Mouse (Mus musculus): ENCODE measurements at regions not wholly inside any gene's neighbourhood (a gene's known extent, or its start where the extent isn't known, plus 50 kb on each side); places are given as distances from the start of the nearest gene placed in this dataset.

DNA sequence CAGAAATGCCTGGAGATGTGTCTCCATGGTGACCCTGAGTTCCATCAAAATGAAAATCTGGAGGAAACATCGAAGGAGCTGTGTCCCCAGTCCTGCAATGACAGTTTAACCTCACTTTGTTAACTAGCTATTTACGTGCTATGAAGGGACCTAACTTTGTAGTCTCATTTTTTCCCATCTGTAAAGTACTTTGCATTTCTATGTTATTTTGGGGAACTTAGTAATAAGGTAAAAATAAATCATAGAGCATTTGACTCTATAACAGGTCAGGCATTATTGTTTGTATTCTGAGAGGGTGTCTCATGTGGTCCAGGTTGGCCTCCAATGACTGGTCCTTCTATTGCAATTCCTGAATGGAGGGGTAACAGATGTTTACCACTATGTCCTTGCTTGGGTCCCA lies 513.6 kb upstream of the Adgrl2 start:
- no peak for DNase-seq (ENCODE audit: low spot score in 2 of 2)

DNA sequence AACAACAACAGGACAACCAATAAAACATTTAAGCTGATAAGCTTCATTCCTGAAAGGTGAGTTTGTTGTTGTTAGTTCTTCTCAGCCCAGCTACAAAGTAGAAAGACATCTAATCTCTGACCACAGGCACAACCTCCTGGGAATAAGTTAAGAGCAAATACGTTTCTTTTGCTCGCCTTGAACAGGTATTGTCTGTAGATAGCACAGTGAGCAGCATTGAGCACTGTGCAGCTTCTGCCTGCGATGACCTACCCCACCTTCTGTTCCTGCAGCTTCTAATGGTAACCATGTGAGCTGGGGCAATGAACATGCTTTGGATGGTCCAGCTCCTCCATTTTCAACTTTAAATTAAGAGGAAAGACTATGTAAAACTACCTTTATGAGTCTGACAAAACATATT lies 509.8 kb upstream of the Adgrl2 start:
- no peak for DNase-seq (ENCODE audit: low spot score in 2 of 2)

DNA sequence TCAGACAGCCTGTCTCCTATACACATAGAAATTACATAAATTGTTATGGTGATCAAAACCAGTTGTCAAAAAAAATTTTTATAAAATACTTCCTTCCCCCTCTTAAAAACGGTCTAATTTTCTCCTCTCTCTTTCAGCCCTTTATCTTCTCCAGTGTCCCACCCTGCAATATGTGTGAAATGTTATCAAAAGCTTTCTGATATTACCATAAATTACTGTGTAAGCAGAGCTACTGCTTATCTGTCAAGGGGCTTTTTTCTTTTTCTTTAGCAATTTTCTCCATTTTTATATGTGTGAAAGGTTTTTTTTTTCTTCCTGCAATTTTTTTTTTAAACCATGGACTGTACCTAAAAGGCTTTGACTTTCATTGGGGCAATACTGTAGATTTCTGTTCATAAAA lies 508.4 kb upstream of the Adgrl2 start:
- no peak for DNase-seq (ENCODE audit: low spot score in 2 of 2)

DNA sequence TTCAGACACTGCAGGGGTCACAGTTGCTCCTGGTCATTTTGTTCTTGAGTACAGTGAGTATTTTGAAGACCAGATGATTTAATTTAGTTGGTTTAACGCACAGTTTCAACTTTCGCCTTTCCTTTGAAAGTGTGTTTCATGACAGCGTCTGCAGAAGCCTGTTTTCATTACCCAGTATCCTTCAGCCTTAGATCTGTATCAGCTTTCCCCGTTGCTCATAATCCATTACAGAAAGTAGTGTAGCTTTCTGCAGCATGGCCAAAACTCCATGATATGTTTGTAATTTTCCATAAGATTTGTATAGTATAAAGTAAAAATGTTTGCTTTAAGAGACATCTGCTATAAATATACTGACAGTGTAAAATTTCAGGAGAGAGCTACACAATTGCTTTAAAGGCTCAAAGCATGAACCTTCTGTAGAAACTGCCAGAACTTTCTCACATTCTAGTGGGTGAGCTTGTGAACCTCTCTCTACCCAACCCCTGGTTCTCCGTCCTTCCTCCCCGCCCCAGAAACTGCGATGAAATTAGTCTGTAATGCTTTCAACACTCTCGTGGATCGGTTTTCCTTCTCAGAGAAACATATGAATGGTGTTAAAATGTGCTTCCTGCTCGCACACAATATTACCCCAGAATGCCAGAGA lies 506.6 kb upstream of the Adgrl2 start:
- DNase-seq (ENCODE audit: low spot score in 2 of 2) = no peak

DNA sequence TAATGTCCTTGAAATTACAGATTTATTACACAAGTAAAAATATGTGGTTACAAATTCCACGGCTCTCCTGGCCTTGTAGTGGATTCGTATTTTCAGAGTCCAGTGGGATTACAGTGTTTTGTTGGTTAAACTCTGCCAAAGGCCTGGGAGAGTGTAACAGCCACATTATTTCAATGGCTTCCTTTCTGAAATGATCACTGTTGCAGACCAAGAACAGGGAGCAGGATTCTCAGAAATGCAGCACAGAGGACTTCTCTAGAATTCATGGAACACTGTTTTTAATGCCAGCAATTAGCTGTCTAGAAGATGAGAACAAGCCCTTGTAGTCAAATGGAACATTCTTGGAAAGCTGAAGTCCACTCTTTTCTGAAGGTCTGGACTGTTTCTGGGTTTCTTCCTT lies 505.8 kb upstream of the Adgrl2 start:
- no peak for DNase-seq (ENCODE audit: low spot score in 2 of 2)

DNA sequence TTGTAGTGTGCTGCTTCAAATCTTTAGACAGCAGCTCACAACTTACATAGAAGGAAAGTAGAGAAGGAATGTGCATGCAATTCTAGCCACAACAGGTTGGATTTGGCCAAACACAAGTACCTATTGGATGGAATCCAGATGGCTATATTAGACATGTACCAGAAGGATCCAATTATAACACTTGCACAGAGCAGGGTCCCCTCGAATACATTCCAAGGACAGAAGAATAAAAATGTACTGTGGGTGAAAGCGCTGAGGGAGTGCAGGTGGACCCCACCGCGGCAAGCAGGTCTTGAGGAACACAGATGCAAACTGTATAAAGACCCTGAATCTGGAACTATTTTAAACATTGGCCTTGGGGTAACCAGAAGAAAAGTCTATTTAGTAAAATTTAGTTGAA lies 497.8 kb upstream of the Adgrl2 start:
- no peak for DNase-seq (ENCODE audit: low spot score in 2 of 2)

DNA sequence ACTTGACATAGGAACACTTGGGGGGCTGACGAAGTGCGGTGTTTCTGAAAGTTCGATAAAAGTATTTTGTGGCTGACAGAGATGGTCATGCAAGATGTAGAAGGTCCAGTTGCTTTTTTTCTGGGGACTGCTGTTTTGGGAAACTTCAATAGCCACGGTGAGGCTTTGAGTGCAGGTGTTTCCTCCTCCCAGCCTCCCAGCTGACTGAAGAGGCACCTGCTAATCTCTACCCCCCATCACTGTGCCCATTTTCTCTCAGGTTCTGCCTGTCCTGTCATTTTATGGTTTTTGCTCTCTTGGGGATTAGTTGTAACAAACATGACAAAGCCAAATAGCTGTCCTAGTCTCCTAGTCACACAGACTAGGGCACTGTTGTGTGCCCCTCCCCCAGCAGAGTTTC lies 495.1 kb upstream of the Adgrl2 start:
- DNase-seq (ENCODE audit: low spot score in 2 of 2) = no peak

DNA sequence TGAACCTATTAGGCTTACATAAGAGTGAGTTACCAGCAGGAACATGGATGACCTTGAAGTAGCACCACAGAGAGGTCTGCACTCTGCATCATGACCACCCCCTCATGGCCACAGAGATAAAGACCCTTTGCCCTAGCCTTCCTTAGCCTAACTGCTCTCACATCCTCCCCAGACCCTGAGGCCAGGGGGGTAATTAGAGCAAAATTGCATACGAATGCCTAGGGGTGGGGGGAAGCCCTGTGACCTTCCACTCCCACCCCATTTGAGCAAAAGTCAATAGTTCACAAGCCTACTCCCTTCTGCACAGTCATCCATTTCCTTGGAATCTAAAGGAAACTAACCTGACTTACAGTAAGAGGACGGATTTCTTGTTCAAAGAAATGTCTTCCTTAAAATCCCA lies 494.0 kb upstream of the Adgrl2 start:
- DNase-seq (ENCODE audit: low spot score in 2 of 2) = no peak

DNA sequence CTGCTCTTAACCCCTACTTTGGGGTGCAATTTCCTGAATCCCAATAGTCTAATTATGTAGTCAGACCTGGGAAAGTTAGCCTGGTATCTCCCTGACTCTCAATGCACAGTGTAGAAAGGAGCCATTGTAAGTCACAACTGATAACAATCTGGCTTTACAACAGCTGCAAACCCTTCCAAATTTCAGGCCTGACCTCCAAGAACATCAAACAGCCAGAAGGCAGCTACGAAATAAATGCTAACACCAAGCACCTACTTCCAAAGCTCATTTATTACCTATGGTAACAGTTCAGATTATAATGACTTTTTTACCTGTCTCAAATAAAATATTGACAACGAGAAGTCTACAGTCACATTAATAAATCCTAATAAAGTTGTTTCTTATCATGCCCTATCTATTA lies 485.8 kb upstream of the Adgrl2 start:
- DNase-seq (ENCODE audit: low spot score in 2 of 2) = no peak

DNA sequence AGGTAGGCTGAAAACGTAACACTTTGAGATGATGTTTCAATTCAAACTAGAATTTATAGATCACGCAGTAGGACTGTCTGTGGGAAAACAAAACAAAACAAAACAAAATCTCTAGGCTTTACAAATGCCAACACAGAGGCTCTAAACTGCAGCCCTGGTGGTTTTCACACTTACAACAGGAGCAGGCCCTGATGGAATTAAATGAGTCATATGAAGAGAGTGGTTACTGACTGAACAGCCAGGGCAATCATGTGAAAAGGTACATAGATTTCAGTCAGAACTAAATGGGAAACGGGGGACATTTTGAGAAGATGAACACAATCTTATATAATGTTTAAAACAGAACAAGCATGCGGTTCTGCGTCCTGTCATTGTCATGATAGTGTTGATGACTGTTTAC lies 476.6 kb upstream of the Adgrl2 start:
- DNase-seq (ENCODE audit: low spot score in 2 of 2) = no peak

DNA sequence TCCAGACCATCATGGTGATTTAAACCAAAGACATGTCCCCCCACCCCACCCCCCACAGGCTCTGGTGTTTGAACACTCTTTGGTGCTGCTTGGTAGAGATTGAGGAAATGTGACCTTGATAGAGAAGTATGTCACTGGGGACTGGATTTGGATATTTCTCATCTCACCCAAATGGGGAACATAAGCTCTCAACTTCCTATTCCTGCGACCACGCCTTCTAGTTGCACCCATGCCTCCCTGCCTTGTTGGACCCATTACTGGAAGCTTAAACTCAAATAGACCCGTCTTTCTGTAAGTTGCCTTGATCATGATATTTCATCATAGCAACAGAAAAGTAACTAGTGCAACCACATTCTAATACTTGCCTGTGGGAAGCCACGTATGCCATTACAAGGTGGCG lies 474.2 kb upstream of the Adgrl2 start:
- DNase-seq (ENCODE audit: low spot score in 2 of 2) = no peak

DNA sequence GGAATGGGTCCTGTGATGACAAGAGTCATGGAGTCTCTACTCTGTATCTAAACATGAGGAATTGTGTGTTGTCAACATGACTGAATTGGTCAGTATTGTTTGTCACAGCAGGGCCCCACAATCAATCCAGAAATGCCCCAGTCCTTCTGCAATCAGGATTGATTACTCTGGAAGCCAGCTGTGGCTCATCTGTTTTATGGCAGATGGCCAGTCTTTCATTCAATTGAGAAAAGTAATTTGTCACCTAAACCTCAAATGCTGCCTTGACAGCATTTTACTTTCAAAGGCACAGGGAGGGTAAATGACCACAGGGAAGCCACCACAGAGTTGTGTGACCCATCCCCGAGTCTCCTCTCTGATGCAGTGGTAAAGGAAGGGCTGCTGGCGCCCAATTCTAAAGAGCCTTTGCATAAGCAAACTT lies 471.8 kb upstream of the Adgrl2 start:
- DNase-seq (ENCODE audit: low spot score in 2 of 2) = no peak

DNA sequence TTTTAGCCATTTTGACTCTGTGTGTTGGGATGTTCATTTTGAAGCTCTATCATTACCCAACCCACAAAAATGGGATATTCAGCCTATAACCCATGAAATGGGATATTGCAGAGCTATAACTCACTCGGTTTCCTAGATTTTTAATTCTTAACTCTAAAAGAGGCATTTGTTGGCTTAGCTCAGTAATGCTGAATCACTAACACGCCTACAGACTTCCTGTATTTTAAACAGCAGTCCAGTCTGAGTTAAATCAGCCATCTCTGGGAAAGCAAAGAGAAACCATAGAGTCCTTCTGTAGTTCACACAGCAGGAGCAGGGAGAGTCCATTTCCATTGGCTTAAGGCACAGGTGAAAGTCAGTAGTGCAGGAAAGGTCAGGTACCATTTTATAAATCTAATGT lies 471.3 kb upstream of the Adgrl2 start:
- DNase-seq (ENCODE audit: low spot score in 2 of 2) = no peak

DNA sequence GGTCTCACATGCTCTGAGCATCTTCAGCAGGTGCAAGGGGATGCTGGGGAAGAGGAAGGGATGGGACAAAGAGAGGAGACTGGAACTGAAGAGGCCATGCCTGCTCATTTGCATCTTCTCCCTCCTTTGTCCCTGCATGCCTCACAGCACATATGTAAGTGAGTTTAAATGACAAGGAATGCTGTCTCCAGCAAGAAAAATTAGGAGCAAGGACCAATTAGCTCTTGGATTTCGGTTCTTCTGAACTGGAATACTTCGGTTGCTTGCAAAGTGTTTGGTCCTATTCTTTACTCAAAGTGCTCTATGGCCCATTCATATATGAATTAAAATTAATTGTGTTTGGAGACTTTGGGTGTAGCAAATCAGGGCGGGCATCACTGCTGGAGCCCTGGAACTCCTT lies 459.0 kb upstream of the Adgrl2 start:
- no peak for DNase-seq (ENCODE audit: low spot score in 2 of 2)

DNA sequence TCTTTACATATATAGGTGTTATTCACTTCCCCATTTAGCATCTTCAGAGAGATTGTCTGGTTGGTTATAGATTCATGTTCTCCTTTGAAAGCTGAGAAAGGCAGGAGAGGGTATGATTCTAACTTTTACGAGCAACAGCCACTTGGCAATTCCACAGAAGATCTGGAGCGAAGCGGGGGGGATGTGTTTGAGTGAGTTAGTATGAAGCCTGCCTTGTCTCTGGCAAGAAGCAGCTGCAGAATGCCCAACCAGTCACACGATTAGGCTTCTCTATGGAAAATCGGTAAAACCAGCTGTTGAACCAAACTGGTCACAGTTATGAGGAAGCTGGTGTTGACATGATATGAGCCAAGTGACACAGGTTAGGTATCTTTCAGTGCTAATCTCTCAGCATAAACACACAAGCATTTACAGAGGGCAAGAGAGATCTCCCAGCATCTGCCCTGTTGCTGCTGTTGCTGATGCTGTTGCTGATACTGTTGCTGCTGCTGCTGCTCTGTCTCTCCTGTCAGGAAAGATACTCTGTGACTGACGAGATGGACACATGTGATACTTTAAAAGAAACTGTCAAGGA lies 455.7 kb upstream of the Adgrl2 start:
- no peak for DNase-seq (ENCODE audit: low spot score in 2 of 2)

DNA sequence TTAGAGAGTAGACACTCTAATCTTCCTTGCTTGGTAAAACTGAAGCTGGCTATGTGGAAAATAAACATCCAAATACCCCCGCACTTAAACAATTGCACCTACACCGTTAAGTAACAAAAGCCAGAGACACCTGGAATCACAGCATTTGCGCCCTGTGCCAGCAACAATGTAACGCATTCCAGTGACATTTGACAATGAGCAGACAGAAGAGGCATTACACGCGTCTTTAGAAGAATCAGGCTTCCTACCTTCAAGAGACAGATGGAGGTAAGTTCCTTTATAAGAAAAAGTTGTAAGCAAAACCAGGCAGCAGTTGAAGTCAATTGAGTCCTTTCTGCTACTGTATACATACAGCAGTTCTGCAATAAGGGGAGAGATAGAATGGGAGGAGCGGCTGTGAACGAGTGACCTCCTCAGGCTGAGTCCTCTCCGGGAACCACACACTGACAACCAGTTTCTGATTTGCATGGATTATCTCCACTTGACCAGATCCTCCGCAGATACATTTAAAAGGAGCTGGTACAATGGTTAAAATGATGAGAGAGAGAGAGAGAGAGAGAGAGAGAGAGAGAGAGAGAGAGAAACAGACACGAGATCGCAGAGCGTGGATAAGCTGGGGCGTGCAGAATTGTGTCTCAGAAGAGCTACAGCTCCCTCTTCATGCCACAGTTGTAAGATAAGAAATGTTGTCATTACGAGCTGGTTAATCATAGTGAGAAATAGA lies 454.7 kb upstream of the Adgrl2 start:
- no peak for DNase-seq (ENCODE audit: low spot score in 2 of 2)

DNA sequence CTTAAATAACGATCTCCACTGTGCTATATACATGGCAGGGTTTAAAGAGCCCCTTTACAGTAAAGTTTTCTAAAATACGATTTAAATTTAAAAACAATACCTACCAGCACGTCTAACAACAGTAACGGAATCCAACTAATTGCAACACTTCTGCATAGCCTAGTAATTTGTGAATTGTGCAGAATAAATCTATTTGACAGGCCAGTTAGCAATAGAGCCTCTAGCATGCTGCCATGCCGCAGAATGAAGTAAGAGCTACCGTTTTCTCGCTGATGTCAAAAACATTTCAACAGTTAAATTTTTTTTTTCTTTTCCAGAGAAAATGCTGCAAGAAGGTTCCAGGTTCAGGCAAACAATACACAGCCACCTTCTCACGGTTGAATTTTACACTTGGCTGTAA lies 454.0 kb upstream of the Adgrl2 start:
- no peak for DNase-seq (ENCODE audit: low spot score in 2 of 2)

DNA sequence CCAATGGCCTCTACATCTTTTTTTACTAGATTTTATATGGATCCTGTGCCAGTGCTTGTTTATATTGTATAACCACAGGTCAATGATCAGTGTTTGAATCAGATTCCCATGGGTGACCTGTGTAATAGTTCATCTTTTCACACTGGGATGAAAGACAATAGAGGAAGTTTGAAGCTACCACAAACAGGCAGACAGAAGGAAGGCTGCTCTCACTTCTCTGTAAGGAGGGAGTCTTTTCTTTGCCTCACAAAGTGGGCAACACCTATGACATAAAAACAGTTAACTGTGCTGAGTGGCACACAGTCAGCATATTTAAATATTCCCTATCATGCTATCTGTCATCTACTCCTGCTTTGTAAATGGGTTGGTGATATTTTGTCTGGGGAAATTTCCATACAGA lies 450.9 kb upstream of the Adgrl2 start:
- no peak for DNase-seq (ENCODE audit: low spot score in 2 of 2)

DNA sequence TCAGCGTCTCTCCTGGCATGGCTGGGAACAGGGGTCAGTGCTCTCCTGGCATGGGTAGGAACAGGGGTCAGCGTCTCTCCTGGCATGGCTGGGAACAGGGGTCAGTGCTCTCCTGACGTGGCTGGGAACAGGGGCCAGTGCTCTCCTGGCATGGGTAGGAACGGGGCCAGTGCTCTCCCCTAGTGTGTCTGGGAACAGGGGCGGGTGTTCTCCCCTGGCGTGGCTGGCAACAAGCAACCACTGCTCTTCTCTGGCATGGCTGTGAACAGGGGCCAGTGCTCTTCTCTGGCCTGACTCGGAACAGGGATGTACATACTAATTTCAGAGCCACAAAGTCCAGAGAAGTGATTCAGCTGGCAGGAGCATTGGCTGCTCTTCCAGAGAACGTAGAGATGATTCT lies 447.4 kb upstream of the Adgrl2 start:
- no peak for DNase-seq (ENCODE audit: low spot score in 2 of 2)

DNA sequence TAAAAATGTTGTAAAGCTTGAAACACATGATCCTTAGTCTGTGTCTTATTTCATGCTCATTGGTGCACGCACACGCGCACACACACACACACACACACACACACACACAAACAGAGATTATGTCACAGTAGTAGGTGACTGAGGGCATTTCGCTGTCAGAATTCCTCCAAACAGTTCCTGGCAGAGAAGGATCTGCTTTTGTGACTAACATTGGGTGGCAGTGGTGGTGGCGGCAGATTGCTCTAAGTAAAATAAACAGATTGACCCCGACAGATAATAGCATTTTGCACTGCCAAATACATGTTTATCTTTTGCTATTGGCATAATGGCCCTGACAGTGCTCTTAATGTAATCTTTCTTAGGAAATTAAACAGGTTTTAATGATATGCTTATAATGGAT lies 446.6 kb upstream of the Adgrl2 start:
- DNase-seq (ENCODE audit: low spot score in 2 of 2) = no peak

DNA sequence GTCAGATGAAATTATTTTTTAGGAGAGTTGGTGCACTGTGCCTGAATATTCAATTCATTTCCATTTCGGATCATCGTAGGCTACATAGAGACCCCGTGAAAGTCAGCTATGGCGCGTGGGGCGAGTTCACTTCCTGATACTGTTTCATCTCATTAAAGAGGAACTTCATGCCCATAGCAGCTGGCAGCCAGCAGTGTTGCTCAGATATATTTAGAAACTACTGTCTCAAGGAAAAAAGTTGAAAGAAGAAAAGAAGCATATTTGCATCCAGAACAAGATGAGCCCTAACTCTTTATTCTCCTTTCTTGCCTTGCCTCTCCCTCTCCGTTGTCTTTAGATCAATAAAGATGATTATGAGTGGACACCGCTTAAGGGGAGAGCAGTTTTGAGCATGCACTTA lies 446.1 kb upstream of the Adgrl2 start:
- peak in 1 of 2 experiments; percentile 47 for DNase-seq (ENCODE audit: low spot score in 2 of 2)

DNA sequence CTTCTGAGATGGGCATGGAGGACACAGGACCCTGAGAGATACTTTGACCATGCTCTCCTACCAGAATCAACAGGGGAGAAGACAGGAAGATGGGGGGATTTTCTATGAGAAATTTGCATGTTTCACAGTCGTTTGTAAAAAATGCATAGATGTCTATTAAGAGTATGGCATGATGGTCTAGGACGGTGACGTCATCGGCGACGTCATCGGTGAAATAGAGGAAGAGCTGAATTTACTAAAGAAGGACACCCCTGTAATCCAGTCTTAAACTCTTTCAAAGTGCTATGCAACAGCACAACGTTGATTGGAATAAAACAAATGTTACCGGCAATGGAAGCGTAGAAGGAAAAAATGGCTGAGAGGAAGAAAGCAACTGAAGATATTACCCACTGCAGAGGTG lies 441.4 kb upstream of the Adgrl2 start:
- DNase-seq (ENCODE audit: low spot score in 2 of 2) = no peak

DNA sequence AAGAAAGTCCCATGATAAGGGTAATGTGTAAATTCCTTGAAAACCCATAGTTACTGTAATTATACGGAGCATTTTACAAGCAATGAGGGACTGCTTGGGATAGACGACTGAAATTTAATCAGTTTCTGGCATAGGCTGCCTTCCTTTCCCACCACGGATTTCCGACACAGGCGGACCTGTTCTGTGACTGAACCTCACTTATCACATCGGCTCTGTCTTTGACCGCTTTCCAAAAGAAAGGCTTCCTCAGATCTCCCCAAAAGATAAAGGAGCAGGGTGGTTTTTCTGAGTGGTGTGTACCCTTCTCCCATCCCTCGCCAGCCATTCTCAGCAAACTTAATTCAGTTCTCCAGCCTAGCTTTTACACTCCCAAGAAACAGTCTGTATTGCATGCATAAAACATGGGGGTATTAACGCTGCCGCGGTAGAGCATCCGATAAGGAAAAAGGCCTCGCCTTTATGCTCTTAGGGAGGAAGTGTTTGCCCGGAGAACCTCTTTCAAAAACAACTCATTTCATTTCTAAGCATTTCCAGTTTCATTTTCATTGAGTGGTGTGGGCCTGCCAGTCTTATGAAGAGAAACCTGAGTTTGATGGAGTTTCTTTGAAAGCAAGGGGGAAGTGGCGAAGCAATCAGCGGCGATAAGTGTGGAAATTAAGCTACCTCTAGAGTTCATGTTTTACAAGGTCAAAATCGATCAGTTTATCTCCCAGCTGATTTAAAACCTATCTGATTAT lies 435.8 kb upstream of the Adgrl2 start:
- no peak for DNase-seq (ENCODE audit: low spot score in 2 of 2)
